Mouse (Mus musculus) heart, adult 2 months (tissue): ENCODE data around the gene Tfb2m. TPM values are rescaled to one million over a fixed set of nuclear protein-coding genes. Genes with fewer than 3 reads are reported as not detected.
A peak's percentile ranks its signal among the peaks of the same experiment; 100 is the strongest.

Source experiments
- DNase-seq, 2 experiments: peaks; one replicate each; pipeline ENCODE4 v3.0.0; 2021
- H3K27ac ChIP-seq: fragments of 200-600 bp; 2 replicates; pipeline ENCODE4 v1.8.1; 2022
- H3K27me3 ChIP-seq: fragments of 200-500 bp; 2 replicates; pipeline ENCODE4 v1.6.1; 2012; ENCODE audit warnings: mild to moderate bottlenecking, low read length, inconsistent platforms, mixed read lengths; ENCODE audit not compliant: control insufficient read depth, insufficient read depth
- H3K36me3 ChIP-seq: fragments of 200-500 bp; 2 replicates; pipeline ENCODE4 v1.6.1; 2012; ENCODE audit warnings: low read length, inconsistent platforms; ENCODE audit not compliant: control insufficient read depth, insufficient read depth
- H3K4me1 ChIP-seq: fragments of 200-500 bp; 2 replicates; pipeline ENCODE4 v1.6.1; 2011; ENCODE audit warnings: low read length; ENCODE audit not compliant: control insufficient read depth, insufficient read depth
- H3K4me3 ChIP-seq: fragments of 200-600 bp; 2 replicates; pipeline ENCODE4 v1.8.1; 2022
- H3K79me2 ChIP-seq: fragments of 200-500 bp; replicated peaks from 2 replicates; pipeline ENCODE4 v1.6.1; 2012; ENCODE audit warnings: mild to moderate bottlenecking, inconsistent platforms, low read length, moderate library complexity, mixed read lengths; ENCODE audit not compliant: control insufficient read depth, insufficient read depth
- H3K9ac ChIP-seq: fragments of 200-500 bp; 2 replicates; pipeline ENCODE4 v1.6.1; 2012; ENCODE audit warnings: low read depth, mild to moderate bottlenecking, control low read depth, inconsistent platforms, low read length, mixed read lengths
- CTCF ChIP-seq: fragments of 200-600 bp; IDR thresholded peaks from 2 replicates; pipeline ENCODE4 v1.8.1; 2022; ENCODE audit warnings: antibody characterized with exemption, mild to moderate bottlenecking, moderate library complexity
- EP300 ChIP-seq: fragments of 200-500 bp; IDR thresholded peaks from 2 replicates; pipeline ENCODE4 v1.6.1; 2011; ENCODE audit warnings: low read depth, low read length, control low read depth; ENCODE audit not compliant: insufficient read depth
- POLR2A ChIP-seq: fragments of 200-500 bp; IDR thresholded peaks from 2 replicates; pipeline ENCODE4 v1.6.1; 2011; ENCODE audit warnings: mild to moderate bottlenecking, low read depth, low read length, control low read depth; ENCODE audit not compliant: insufficient read depth
- WGBS: fragments of 180-500 bp; shearing (Covaris S2); methylation state at CpG from one replicate; pipeline ENCODE4 v1.1.7; 2018; 5-methylcytosine and 5-hydroxymethylcytosine counted together
- intact Hi-C: fragments of 180-260 bp; cut with DNase I; formaldehyde crosslinking; loops from one replicate; pipeline ENCODE4 v1.15.1; 2025
- polyA plus RNA-seq: library from polyadenylated mRNA; depleted of rRNA; stranded (reverse); fragments of >200 nt; gene quantifications from 2 replicates; pipeline ENCODE4 v1.2.3, GENCODE M21; 2012
- total RNA-seq, 2 experiments: library from RNA; stranded (reverse); gene quantifications; 2 replicates each; pipeline ENCODE4 v1.2.3; 2021

Tfb2m gene
- total and polyA plus RNA-seq, 3 experiments = 19.2 to 58.3 (median 51.3) TPM

DNA sequence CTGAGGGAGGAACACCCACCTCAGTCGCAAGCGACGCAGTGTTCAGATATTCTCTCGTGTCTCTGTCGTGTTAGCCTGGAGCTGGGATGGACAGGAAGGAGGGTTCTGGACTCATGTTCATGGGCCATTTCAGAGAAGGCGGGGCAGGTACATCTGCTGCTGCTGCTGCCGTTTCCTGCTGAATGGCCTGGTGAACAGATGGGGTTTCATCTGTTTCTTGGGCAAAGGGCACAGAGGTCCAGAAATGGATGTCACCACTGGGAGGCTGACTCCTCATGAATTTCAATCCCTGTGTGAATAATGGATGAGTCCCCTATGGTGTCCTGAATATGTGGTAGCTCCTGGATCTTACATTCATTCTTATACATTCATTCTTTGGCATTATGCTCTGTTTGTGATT, 21.5 kb upstream of the Tfb2m start:
- peaks cover 25% of the 10 kb centered on the region for H3K36me3 ChIP-seq
- WGBS = 44% methylated on average over 7 of the region's 7 CpGs
- peaks cover 31% of the 10 kb centered on the region for H3K4me1 ChIP-seq
- intact Hi-C loops = no loop called here
- H3K4me3 ChIP-seq = no peak overlapping the region
- H3K27me3 ChIP-seq = no peaks in the 10 kb centered on the region
- no peak for DNase-seq
- H3K27ac ChIP-seq = peak overlapping the region; percentile 40
- 0 out of 2 replicates have a peak overlapping the region, but pooled peaks have one; percentile 14 for H3K9ac ChIP-seq
- TF ChIP-seq CTCF = no peak
- no peak for TF ChIP-seq POLR2A
- TF ChIP-seq EP300 = no peak
- peaks cover 16% of the 10 kb centered on the region for H3K79me2 ChIP-seq

DNA sequence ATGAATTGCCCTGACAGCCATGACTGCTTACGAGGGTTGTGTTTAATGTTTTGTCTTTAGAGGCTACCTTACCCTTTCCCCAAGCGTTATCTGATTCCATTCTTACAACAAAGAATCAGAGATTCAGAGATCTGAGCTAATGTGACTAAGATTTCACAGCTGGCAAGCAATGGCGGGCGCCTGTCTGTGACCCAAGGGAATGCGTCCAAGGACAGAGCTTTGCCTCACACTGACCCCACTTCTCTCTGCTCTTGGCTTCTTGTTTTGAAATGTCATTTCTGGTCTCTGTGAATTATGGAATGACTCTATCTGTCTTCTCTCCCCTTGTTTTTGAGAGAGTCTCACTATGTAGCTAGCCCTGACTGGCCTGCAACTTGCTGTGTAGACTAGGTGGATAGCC, 17.9 kb upstream of the Tfb2m start:
- intact Hi-C loops = no loop called here
- H3K79me2 ChIP-seq = peaks cover 12% of the 10 kb centered on the region
- H3K27ac ChIP-seq = peak overlapping the region; percentile 52
- 61% methylated on average over 5 of the region's 5 CpGs for WGBS
- H3K4me1 ChIP-seq = peaks cover 25% of the 10 kb centered on the region
- peaks cover 27% of the 10 kb centered on the region for H3K36me3 ChIP-seq
- H3K9ac ChIP-seq = no peak overlapping the region
- TF ChIP-seq CTCF = 0 out of 2 replicates have a peak, but pooled peaks have one; percentile 9
- no peak for TF ChIP-seq EP300
- no peak for TF ChIP-seq POLR2A
- H3K4me3 ChIP-seq = no peak overlapping the region
- DNase-seq = no peak
- no peaks in the 10 kb centered on the region for H3K27me3 ChIP-seq

DNA sequence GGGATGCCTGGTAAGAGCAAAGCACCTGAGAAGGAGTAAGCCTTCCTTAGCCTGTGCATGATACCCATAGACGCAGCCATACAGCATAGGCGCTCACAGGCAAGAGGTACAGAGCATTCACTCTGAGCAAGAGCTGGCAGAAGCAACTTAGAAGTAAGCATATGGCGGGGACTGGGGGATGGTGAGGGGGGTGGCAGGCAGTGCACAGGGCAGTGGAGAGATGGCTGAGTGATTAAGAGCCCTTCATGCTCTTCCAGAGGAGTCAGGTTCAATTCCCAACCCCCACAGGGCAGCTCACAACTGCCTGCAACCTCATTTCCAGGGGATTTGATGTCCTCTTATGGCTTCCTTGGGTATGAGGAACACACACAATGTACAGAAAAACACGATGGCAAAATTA, 17.1 kb upstream of the Tfb2m start:
- peaks cover 20% of the 10 kb centered on the region for H3K36me3 ChIP-seq
- intact Hi-C loops = no loop called here
- no peak overlapping the region for H3K4me3 ChIP-seq
- no peak for TF ChIP-seq CTCF
- H3K79me2 ChIP-seq = peaks cover 12% of the 10 kb centered on the region
- H3K27ac ChIP-seq = peak overlapping the region; percentile 52; the same call in 1 of the 2 replicates
- H3K4me1 ChIP-seq = peaks cover 22% of the 10 kb centered on the region
- 87% methylated on average over 4 of the region's 4 CpGs for WGBS
- DNase-seq = no peak
- no peaks in the 10 kb centered on the region for H3K27me3 ChIP-seq
- H3K9ac ChIP-seq = no peak overlapping the region

DNA sequence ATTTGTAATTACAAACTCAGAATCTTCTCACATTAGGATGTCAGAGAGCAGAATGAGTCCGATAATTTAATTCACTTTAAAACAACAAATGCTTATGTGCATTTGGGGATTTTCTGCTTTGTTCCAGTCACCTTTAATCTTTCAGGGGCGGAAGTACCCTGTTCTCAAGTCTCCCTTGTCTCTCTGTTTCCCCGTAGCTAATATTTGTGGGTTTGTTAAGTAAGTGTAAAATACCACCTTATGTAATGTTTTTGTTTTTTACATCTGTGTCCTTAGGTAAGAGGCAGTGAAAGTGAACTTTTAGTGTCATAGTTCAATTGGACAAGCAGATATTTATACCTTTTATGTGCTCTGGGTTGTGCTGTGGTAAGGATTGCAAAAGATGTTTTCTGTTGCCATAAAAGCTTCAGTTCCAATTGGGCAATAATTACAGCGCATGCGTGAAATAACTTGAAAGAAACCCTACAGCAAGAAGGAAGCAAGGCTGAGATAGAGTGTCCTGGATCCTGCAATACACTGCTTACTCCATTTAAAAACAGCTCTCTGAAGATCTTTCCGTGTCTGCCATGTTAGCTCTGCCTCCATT, 14.9 kb upstream of the Tfb2m start:
- 92% methylated on average over 6 of the region's 6 CpGs for WGBS
- peak overlapping the region; percentile 63; the same call in 1 of the 2 replicates for H3K27ac ChIP-seq
- intact Hi-C loops = no loop called here
- no peaks in the 10 kb centered on the region for H3K27me3 ChIP-seq
- no peak overlapping the region for H3K9ac ChIP-seq
- H3K36me3 ChIP-seq = peaks cover 12% of the 10 kb centered on the region
- peaks cover 18% of the 10 kb centered on the region for H3K4me1 ChIP-seq
- peaks cover 5% of the 10 kb centered on the region for H3K79me2 ChIP-seq
- no peak overlapping the region for H3K4me3 ChIP-seq
- no peak for DNase-seq
- TF ChIP-seq EP300 = no peak
- TF ChIP-seq POLR2A = no peak
- no peak for TF ChIP-seq CTCF

DNA sequence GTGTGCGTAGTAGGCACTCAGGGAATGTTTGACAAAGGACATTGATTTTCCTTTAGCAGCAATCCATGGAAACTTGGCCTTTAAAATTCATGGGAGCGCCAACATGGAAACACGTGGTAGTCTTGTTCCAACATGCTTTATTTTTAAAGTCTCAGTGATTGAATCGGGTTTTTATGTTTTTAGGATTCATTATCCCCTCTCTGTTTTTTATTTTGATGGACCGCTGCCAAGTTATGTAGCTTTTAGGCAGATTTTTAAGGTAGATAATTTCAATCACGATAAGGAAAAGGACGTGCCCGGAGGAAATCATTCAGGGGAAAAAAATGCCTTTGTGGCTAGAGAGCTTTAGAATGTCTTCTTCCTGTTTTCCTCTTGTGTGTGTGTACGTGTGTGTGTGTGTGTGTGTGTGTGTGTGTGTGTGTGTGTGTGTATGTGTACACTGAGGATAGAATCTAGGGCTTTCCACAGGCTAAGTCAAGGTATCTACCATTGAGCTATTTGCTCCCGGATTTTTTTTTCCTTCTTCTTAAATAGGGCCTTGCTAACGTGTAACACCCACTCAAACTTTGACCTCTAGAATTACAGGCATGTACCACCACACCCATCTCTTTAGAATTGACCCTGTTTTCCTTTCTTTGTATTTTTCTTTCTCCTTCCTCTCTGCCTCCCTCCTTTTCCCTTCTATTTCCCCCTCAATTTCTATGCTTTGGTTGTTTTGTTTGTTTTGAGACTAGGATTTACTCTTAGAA, 13.6 kb upstream of the Tfb2m start:
- 33% methylated on average over 11 of the region's 11 CpGs for WGBS
- H3K9ac ChIP-seq = no peak overlapping the region
- H3K4me3 ChIP-seq = no peak overlapping the region
- no peak for DNase-seq
- peaks cover 18% of the 10 kb centered on the region for H3K4me1 ChIP-seq
- intact Hi-C loops = no loop called here
- peaks cover 12% of the 10 kb centered on the region for H3K36me3 ChIP-seq
- no peak for TF ChIP-seq POLR2A
- no peak for TF ChIP-seq CTCF
- TF ChIP-seq EP300 = no peak
- H3K79me2 ChIP-seq = peaks cover 6% of the 10 kb centered on the region; the same call in 1 of the 2 replicates
- no peaks in the 10 kb centered on the region for H3K27me3 ChIP-seq
- peak overlapping the region; percentile 67 for H3K27ac ChIP-seq

DNA sequence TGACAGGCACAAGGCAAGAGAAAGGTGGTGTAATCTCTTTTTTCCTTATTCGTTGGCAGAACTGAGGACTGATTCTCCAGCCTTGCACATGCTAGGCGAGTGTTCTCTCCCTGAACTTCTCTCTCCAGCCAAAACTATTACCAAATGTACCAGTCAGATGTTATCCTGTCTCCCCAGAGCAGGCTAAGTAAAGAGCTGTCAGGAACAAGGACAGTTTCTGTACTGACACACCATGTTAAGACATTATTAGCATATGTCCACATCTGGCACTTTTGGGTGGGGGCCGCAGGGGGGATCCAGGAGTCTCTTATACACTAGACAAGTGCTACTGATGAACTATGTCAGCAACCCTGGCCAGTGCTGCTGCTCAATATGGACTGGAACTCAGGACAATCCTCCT, 10.9 kb upstream of the Tfb2m start:
- WGBS = 56% methylated on average over 3 of the region's 3 CpGs
- Histone ChIP-seq H3K79me2 (peaks cover 7% of the 10 kb centered on the region; the same call in 1 of the 2 replicates), H3K36me3 (peaks cover 26% of the 10 kb centered on the region), H3K4me1 (peaks cover 29% of the 10 kb centered on the region), H3K27me3 (no peaks in the 10 kb centered on the region), H3K27ac (peak overlapping the region; percentile 34), H3K4me3 (no peak overlapping the region), H3K9ac (no peak overlapping the region)
- DNase-seq = no peak
- TF ChIP-seq POLR2A = no peak
- TF ChIP-seq EP300 = no peak
- TF ChIP-seq CTCF = no peak
- intact Hi-C loops = no loop called here
